Mouse (Mus musculus) thymus, postnatal 25 days (tissue): ENCODE measurements at regions not wholly inside any gene's neighbourhood (a gene's known extent, or its start where the extent isn't known, plus 50 kb on each side); places are given as distances from the start of the nearest gene placed in this dataset.
"Not testable (repeated sequence)": the region's sequence is repeated elsewhere in the genome, so short reads cannot be mapped to it uniquely, and the experiment has no call there.

Experiments
- DNase-seq: peaks from one replicate; pipeline ENCODE4 v3.0.0; 2022

DNA sequence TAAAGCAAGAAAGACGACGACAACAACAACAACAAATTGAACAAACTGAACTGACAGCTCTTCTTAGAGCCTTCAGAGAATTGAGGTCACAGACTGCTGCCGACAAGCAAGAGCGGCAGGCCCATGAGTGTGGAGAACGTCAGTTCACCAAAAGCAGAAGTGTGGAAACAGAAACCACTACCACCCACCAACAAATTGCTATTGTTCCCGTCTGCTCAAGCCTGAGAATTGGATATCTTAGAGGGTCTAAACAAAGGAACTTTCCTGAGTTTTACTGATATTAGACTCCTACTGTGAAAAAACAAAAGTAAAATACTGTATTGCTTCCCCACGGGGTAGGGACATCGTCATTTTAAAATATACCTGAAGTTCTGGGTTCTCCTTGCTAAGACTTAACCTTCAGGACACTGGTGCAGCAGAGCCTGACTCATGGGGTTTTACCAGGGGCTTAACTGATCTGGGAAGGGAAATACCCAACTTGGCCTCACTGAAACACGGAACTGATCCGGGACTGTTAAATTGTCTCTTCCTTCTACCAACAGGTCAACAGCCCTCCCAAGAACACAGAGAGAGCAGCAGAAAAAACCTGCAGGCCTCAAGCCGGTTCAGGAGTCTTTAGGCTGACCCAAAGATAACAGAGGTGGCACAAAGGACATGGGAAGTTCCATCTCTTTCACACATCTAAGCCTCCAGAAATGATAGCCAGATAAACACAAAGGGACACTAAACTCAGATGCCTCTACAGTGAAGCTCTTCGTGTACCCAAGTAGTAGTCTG, 238.1 kb downstream of the Gm5426 start:
- DNase-seq: peak; percentile 35

DNA sequence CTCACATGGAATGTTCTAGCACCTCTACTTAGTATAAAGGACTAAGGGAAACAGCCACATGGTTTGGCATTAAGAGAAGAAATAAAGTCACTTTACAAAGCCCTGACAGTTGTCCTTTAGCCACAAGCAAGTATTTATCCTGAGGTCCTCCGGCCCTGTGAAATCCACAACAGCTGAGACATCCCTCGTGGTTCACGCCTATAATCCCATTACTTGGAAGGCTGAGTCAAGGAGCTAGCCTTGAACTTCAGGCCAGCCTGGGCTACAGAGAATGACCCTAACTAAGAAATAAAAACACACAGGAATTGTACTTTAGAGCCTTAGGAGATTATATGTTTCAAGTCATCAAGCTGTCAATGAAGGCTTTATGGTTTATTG, 238.7 kb downstream of the Gm5426 start:
- no peak for DNase-seq

DNA sequence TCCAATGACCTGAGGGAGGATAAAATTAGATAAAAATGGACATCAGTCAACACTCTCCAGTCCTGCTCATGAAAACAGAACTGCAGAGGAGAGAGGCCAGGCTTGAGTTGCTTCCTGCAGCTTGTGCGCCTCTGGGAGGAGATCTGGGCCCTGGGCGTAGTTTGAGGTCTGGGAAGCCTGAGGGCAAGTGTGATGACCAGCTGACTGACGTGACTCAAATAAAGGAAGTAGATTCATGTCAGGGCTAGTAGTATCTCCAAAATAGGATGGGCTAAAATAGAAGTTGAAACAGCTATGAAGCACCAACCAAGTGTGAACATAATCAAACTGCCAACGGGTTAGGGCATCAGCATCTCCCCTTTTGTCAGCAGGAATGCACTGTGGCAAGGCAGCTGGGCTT, 239.3 kb upstream of the Btg1 start:
- no peak for DNase-seq

DNA sequence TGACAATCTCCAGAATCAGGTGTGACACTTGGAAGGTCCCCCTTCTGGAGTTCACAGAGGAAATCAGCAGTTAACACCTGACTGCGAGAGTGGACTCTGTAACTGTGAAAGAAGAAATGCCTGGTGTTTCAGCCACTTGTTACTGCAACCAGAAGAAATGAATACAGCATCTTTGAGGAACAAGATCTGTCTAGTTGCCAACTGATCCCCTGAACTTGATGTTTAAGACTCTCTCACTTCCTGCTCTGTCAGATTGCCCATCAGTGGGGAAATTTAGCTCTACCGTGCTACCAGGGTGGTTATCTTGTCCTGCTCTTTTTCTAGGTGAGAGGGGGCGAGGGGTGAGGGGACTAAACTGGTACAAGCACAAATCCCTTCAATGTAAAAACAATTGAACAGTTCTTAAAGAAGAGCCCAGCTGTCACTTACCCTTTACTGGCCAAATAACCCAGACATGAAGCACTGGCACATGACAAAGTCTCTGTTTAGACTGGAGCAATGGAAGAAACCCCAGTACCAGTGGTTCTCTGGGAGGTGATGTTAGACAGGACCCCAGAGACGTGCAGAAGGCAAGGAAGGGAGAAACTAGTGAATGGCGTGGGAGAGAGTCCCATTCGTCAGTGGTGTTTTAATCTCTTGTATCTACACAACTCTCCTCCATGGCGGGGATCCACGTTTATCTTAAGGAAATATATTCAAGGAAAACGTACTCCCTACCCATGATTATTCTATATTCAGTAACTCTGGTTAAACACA, 237.6 kb upstream of the Btg1 start:
- no peak for DNase-seq

DNA sequence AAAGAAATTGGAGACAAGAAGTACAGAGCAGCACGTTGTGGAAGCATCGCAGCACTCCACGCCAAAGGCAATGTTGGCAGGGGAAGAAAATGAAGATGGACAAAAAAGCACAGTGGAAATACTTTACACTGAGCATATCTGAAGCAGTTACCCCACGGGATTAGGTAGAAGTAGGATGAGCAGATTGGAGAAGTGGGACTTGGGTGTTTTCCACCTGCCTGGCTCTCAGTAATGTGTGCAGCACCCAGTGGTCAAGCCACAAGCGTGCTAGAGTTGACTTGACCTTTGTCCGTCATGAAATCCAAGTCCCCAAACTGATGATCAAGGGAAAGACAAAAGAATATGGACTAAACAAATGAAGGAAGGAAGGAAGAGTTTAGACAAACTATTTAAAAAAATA, 235.1 kb upstream of the Btg1 start:
- no peak for DNase-seq

DNA sequence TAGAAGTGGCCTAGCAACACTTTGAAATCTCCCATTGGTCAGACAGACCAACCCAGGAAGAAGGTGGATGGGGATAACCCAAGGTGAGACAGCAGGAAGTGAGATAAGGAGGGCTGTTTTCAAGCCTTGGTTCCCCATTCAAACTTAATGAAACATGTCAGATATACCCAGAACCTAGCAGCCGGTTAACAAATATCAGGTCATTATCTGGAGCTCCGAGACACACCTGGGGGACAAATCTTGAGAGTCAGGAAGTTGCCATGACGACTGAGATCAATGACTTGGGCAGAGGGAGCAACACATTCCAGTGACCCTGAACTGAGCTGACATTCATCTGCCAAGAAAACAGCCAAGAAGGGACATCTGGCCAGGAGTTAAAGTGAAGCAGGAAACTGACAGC, 225.1 kb upstream of the Btg1 start:
- DNase-seq: no peak

DNA sequence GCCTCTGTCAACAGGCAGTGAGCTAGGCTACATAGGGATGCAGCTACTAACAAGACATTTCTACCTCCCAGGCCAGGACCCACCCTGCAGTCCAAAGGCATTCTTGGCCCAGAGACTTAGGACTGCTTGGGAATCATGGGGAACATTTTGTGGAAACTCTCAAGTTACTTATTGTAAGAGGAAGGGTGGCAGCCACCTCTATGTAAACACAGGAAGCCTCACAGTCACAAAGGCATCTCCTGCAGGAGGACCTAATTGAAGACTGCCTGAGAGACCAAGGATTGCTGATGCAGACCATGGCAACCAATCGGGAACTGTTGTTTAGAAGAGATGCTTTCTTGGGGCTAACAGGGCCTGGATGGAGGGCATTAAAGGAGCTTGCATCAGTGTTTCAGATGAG, 224.0 kb upstream of the Btg1 start:
- no peak for DNase-seq

DNA sequence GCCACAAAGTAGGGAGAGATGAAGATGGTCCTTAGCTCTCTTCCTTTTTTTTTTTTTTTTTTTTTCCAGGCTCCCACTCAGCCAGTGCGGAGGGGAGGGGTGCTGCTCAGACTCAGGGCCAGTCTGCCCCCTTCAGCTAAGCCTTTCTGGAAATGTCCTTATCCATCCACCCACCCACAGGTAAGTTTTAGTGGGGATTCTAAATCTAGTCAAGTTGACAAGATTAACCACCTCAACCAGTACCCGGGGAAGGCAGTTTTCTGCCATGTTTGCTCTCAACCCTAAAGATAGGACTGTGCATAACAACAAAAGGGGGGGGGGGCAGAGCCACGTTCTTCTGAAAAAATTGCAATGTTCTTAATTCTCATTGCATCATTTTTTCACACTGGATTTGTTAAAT, 222.6 kb upstream of the Btg1 start:
- DNase-seq: no peak

DNA sequence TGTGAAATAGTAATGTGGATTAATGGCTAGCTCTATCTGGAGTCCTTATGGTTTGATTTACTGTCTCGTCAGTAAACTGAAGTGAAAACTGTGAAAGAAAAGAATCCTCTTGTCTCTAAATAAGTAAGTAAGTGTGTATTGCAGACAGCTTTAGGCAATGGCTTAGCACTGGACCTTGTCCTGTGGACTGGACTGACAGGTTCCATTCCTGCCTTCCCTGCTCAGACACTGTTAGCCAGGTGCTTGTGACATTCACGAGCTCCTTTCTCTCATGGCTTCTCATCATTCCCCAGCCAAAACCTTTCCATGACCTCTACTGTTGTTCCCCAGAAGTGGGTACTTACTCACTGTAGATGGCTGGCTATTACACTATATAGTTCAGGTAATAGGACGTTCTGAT, 221.8 kb upstream of the Btg1 start:
- DNase-seq: no peak

DNA sequence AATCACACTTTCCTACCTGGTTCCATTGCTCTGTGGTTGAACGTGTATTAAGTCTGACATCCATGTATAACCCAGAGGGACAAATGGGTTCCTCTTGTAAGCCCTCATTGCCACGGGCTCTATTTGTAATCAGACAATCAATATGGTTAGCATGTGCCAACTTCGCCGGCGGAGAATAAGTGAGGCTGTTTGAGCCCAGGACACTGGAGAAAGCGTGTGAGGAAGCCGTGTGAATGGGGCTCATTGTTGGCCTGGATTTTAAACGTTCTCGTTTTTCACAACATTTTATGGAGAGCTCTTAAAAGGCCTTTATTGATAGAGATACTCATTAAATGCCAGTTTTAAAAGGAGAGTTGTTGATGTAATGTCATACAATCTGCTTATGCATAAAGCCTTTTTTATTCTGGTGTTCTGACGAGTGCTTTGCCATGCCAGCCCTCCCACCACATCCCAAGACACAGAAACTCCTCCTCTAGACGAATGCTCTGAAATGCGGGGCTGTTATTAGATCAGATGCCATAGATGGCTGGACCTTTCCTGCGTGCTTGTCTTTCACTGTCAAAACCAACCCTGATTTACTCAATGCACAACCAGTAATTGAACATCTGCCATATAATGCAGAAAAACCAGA, 218.8 kb upstream of the Btg1 start:
- DNase-seq: no peak

DNA sequence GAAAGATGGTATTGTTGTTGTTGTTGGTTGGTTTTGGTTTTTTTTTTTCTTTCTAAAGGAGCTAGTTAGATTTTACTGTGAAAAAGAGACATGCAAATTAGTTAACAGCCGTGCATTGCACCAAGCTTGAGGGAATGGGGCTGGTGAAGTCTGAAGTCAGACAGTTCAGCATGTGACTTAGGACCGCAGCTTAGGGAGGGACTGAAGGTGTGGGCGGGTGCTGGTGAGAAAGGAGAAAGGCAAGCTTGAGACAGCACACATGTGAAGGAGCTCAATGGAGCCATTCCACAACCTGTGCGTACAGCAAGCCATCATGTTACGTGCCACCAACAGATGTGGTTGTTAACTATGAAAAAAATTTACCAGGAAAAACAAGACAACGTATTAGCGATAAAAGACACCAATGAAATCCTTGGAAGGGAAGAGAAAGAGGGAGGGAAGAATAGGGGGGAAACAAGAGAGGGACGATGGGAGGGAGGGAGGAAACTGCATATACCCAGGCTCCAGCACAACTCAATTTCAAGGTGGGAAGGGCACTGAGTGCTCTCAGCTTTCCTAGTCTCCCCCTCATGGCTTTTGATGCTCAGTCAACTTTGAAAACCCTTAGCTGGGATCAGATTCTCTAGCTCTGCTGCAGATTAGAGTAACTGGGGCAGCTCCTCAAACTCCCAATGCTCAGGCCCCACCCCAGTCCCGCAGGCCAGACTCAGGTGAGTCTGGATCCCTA, 218.1 kb upstream of the Btg1 start:
- no peak for DNase-seq

DNA sequence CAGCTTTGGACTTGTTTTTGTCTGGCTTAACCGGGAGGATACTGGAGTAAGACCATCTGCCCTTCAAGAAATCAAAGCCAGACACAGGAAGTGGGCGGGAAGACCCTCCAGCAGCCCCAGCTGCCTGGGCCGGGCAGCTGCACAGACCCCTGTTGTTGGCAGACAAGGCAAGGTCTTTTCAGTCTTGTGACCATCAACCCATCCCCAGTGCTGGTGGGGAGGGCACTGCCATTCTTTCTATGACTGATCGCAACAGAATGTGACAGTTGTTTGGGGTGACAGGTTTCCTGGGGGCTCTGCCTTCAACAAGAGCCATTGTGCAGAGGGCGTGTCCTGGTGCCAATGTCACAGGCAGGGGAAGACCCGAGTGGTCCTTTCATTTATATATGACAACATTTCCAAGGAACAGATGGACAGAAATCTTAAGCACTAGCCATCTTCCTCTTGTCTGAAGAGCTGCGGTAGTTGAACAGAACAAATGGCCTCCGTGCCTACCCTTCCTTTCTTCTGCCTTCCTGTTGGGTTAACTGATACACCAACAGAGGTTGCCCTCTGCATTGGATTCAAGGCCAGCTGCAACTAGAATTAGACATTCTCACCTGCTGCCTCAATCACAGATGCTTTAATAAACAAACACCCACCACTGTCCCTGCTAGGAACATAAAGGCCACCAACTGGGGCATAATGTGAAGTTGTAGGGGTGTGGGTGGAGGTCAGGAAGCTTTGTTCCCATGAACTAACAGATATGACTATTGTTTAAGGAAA, 217.0 kb upstream of the Btg1 start:
- no peak for DNase-seq

DNA sequence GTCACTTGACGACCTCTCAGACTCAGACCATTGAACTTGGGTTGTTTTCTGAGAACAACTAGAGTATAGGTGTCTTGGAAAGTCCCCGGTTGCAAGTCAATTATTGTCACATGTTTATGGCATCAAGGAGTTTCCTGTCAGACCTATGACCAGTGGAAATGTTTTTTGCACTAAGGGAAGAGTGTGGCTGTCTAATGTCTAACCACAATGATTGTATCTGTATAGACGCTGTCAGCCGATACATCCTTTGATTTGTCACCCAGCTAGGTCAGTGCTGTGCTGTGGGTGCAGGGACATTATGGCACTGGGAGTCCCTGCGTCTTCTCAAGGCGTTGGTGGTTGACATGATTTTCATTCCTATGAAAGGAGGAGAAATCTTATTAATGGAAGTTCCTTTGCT, 216.0 kb upstream of the Btg1 start:
- DNase-seq: no peak

DNA sequence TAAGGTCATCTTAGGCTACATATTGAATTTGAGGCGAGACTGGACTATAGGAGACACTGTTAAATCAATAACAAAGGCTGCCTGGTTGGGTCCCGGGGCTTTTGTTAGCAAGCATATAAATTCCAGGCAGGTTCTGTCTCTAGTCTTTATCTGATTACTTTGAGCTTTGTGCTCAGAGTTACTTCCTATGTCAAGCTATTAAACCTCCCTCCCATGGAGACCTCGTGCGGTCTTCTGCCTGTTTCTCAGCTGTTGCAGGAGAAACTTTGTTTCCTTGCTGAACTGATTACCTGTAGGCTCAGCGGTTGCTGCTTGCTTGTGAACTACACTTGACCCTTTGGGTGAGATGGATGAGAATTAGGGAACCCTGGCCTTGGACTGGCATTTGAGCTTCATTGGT, 210.5 kb upstream of the Btg1 start:
- DNase-seq: no peak

DNA sequence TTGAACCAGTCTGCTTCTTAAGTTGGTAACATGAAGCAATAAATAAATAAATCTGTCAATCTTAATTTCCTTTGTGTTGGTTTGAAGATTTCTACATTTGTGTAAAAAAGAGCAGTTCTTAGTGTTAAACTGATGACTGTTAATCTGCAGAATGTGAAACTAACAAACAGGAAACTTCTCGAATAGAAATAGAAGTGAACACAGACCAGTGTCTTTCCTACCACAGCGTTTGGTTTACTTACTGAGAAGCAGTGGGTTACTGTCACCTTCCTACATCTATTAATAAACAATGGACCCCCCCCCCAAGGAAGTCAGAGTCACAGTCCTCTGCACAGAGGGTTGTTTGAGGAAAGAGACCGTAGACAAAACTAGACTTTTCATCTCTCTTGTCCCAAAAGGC, 209.0 kb upstream of the Btg1 start:
- DNase-seq: no peak

DNA sequence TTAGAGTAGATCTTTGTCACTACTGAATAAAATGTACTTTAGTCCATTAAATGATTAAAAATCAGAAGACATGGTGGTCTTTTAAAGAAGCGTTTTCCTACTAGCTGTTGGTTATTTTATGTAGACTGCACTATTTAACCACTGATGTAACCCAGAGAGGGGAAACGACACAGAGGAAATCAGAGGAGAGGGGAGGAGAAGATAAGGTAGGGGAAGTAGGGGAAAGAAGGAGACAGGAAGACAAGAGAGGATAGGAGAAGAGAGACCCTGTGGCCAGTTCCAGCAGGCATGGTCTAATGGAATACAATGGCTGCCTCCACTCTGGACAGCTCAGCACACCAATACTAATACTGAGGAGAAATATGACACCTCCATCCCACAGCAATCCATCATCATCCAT, 208.6 kb upstream of the Btg1 start:
- DNase-seq: no peak

DNA sequence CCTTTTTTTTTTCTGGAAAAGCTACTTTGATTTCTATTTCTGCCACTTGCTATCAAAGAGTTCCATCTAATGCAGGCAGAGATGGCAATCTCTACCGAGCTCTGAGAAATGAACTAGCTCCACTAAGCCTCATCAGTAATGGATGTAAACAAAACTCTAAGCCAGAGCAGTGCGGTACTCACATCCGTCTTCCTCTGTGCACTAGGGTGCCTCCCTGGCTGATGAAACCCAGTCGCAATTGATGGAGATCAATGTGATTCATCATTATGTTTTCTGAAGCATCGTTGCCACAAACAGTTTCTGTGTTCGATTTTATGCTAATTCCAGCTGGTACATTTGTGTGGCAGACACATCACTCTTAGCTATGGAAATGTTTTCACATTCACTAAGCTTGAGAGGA, 206.8 kb upstream of the Btg1 start:
- no peak for DNase-seq

DNA sequence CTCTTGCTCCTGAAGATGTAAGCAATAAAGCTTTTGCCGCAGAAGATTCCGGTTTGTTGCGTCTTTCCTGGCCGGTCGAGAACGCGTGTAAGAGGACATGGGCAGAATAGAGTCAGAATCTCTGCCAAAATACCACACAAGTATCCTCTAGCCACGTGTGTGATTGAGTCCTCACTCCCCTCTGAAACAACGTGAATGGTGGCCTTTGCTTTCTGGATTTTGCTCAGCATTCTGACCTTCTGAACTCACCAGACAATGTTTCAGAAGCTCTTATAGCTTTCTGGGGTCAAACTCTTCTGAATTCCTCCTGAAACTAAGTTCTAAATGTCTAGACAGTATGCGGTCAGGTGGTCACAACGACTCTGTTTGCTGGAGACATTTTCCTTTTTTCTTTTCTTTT, 202.0 kb upstream of the Btg1 start:
- DNase-seq: no peak

DNA sequence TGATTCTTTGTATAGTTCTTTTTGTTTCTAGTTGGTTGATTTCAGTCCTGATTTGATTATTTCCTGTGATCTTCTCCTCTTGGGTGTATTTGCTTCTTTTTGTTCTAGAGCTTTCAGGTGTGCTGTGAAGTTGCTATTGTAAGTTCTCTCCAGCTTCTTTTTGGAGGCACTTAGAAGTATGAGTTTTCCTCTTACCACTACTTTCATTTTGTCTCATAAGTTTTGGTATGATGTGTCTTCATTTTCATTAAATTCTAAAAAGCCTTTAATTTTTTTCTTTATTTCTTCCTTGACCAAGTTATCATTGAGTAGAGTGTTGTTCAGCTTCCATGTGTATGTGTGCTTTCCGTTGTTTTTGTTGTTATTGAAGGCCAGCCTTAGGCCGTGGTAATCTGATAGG, 195.3 kb upstream of the Btg1 start:
- DNase-seq: not testable (repeated sequence)

DNA sequence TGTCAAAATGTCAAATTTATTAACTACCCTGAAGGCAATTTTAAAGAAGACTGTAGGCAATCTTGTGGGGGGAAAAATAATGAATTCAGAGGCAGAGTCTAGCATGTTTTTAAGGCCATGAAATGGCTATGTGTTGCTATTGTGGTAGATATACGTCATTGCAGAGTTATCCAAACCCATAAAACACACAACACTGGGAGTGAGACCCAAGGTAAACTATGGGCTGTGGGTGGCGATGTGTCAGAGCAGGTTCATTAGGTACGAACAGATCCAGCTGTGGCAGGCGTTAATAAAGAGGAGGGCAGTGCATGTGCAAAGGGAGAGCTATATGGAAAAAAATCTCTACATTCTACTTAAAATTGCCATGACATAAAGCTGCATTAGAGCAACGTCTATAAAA, 189.4 kb upstream of the Btg1 start:
- no peak for DNase-seq

DNA sequence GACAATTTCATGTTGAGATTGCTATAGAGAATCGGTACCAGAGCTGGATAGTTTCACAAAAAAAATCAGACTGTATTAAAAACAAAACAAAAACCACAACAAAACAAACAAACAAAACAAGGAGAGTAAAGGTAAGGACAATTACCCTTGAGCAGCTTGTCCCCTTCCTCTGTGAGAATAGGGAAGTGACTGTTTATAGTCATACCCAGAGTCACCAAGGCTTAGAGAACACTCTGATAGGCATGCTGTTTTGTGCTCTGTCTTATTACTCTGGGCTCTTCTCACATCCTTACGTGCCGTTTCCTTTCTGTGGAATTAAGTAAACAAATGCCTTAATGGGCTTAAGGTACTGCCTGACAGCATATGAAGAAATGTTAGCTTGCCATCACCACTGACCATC, 186.7 kb upstream of the Btg1 start:
- DNase-seq: no peak

DNA sequence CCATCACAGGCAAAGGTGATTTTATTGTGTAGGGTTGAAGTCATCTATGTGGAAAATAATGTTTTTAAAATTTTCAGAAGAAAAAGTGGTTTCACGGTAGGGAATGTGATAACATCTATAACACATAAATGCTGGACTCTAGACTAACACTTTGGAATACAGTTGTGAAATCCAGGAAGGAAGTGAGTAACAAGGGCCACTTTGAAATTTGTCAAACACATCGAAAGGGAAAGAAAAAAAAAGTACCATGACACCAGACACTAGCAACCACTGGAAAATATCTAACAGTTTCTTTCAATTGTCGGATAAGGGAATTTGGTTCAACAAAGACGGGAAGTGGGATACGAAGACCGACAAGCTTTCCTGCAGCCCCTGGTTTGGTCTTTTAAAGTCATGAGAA, 181.7 kb upstream of the Btg1 start:
- no peak for DNase-seq
